Mouse (Mus musculus): ENCODE results near the gene P2rx5. TPM values are rescaled to one million over a fixed set of nuclear protein-coding genes. Genes with fewer than 3 reads are reported as not detected.

Gene P2rx5
- total RNA-seq (2021), result 1 to 10 TPM; 6.9 to 7.5 TPM
- long read RNA-seq, experiment 1, transcript P2rx5-201 (13 exons, 2,395 nt), result major isoform, 10 of 13 reads
- long read RNA-seq, experiment 1, partial matches to known transcripts, result 0 of 13 reads
- long read RNA-seq, experiment 1, other reads (novel, unspliced or antisense), result 3 of 13 reads
- long read RNA-seq, experiment 2, transcript P2rx5-201 (13 exons, 2,395 nt), result major isoform, 11 of 12 reads
- long read RNA-seq, experiment 2, partial matches to known transcripts, result 1 of 12 reads
- long read RNA-seq, experiment 2, other reads (novel, unspliced or antisense), result 0 of 12 reads

GRCm38 (mm10) chr11:73159957-73160810 is at the start of gene P2rx5:
Gene P2rx5 (plus strand): TSS chr11:73160421.
- DNase-seq, result peak; percentile 69
- intact Hi-C loops (cut with DNase I; ENCODE audit: low total_unique reads), result no loop called here

GRCm38 (mm10) chr11:73111414-73111813 is 48.8 kb upstream of the P2rx5 start:
- intact Hi-C loops (cut with DNase I; ENCODE audit: low total_unique reads), result loop anchor here (10.0 kb wide), 1 partner anchor 107 kb away; no protein-coding TSS in a partner anchor
- no peak for DNase-seq

- DNase-seq, result no peak
- intact Hi-C loops (cut with DNase I; ENCODE audit: low total_unique reads), result no loop called here
Measured at GRCm38 (mm10) chr11:73126495-73126894, 33.7 kb upstream of the P2rx5 start.

GRCm38 (mm10) chr11:73131020-73131419 is 29.2 kb upstream of the P2rx5 start:
- intact Hi-C loops (cut with DNase I; ENCODE audit: low total_unique reads), result no loop called here
- DNase-seq, result no peak

- intact Hi-C loops (cut with DNase I; ENCODE audit: low total_unique reads), result no loop called here
Measured at GRCm38 (mm10) chr11:73132999-73133398, 27.2 kb upstream of the P2rx5 start.

GRCm38 (mm10) chr11:73134222-73134621 is 26.0 kb upstream of the P2rx5 start:
- DNase-seq, result no peak
- intact Hi-C loops (cut with DNase I; ENCODE audit: low total_unique reads), result no loop called here

More at GRCm38 (mm10) chr11:73132999-73133398, 27.2 kb upstream of the P2rx5 start:
- DNase-seq, result no peak

- intact Hi-C loops (cut with DNase I; ENCODE audit: low total_unique reads), result loop anchor here (5.0 kb wide), 1 partner anchor 41 kb away; the partner anchor contains the start of genes Emc6 and Tax1bp3
- DNase-seq, result no peak
Measured at GRCm38 (mm10) chr11:73136587-73136986, 23.6 kb upstream of the P2rx5 start.

- no peak for DNase-seq
- intact Hi-C loops (cut with DNase I; ENCODE audit: low total_unique reads), result loop anchor here (5.0 kb wide), 1 partner anchor 40 kb away; the partner anchor contains the start of genes Emc6 and Tax1bp3
Measured at GRCm38 (mm10) chr11:73137116-73137515, 23.1 kb upstream of the P2rx5 start.

- intact Hi-C loops (cut with DNase I; ENCODE audit: low total_unique reads), result loop anchor here (5.0 kb wide), 1 partner anchor 39 kb away; the partner anchor contains the start of genes Emc6 and Tax1bp3
- DNase-seq, result peak; percentile 93
Measured at GRCm38 (mm10) chr11:73137591-73138501, 22.4 kb upstream of the P2rx5 start, which contains the start of gene Haspin. Gene Haspin (minus strand): TSS chr11:73138294.

GRCm38 (mm10) chr11:73144261-73144681 is 15.9 kb upstream of the P2rx5 start:
- intact Hi-C loops (cut with DNase I; ENCODE audit: low total_unique reads), result no loop called here
- DNase-seq, result no peak

GRCm38 (mm10) chr11:73146026-73146974 is 13.9 kb upstream of the P2rx5 start:
- peak; percentile 46 for DNase-seq
- intact Hi-C loops (cut with DNase I; ENCODE audit: low total_unique reads), result no loop called here

GRCm38 (mm10) chr11:73146975-73147365 is 13.3 kb upstream of the P2rx5 start:
- intact Hi-C loops (cut with DNase I; ENCODE audit: low total_unique reads), result no loop called here
- no peak for DNase-seq

GRCm38 (mm10) chr11:73148209-73148608 is 12.0 kb upstream of the P2rx5 start:
- no peak for DNase-seq
- intact Hi-C loops (cut with DNase I; ENCODE audit: low total_unique reads), result no loop called here

GRCm38 (mm10) chr11:73155071-73155470 is 5.2 kb upstream of the P2rx5 start:
- intact Hi-C loops (cut with DNase I; ENCODE audit: low total_unique reads), result no loop called here
- no peak for DNase-seq

GRCm38 (mm10) chr11:73160811-73161200 is 585 bp downstream of the P2rx5 start:
- DNase-seq, result peak; percentile 77
- intact Hi-C loops (cut with DNase I; ENCODE audit: low total_unique reads), result no loop called here

- DNase-seq, result no peak
Measured at GRCm38 (mm10) chr11:73161616-73162015, 1.4 kb downstream of the P2rx5 start.

GRCm38 (mm10) chr11:73162284-73162683 is 2.1 kb downstream of the P2rx5 start:
- intact Hi-C loops (cut with DNase I; ENCODE audit: low total_unique reads), result no loop called here
- DNase-seq, result no peak

More at GRCm38 (mm10) chr11:73161616-73162015, 1.4 kb downstream of the P2rx5 start:
- intact Hi-C loops (cut with DNase I; ENCODE audit: low total_unique reads), result no loop called here

GRCm38 (mm10) chr11:73168071-73168470 is 7.8 kb downstream of the P2rx5 start:
- no peak for DNase-seq
- intact Hi-C loops (cut with DNase I; ENCODE audit: low total_unique reads), result no loop called here

Measured in gastrocnemius, postnatal 14 days (tissue).